Mouse (Mus musculus) olfactory bulb, adult 2 months (tissue): ENCODE measurements around the gene Large1.

Source experiments
- CTCF ChIP-seq: fragments of 200-500 bp; IDR thresholded peaks from 2 replicates; pipeline ENCODE4 v1.5.1; 2012; ENCODE audit warnings: low read depth, mild to moderate bottlenecking, low read length, moderate library complexity; ENCODE audit not compliant: insufficient read depth
- POLR2A ChIP-seq: fragments of 200-500 bp; IDR thresholded peaks from 2 replicates; pipeline ENCODE4 v1.6.1; 2012; ENCODE audit warnings: mild to moderate bottlenecking, low read depth, low read length, moderate library complexity; ENCODE audit not compliant: insufficient read depth

GRCm38 (mm10) chr8:73290636-73291035, 62.7 kb downstream of the Large1 start:
- TF ChIP-seq CTCF (no peak), POLR2A (no peak)
